Mouse (Mus musculus): ENCODE measurements around the gene Clec12b.
A peak's percentile ranks its signal among the peaks of the same experiment; 100 is the strongest.
"Not testable (repeated sequence)": the region's sequence is repeated elsewhere in the genome, so short reads cannot be mapped to it uniquely, and the experiment has no call there.

The Clec12b gene

GRCm38 (mm10) chr6:129369374-129370132, 16.1 kb downstream of the Clec12b start:
- DNase-seq = no peak

- DNase-seq = peak; percentile 73 to 84
Observed at GRCm38 (mm10) chr6:129365959-129366359, 19.7 kb downstream of the Clec12b start.

- DNase-seq = no peak
Observed at GRCm38 (mm10) chr6:129363942-129364341, 21.7 kb downstream of the Clec12b start.

GRCm38 (mm10) chr6:129359515-129359914, 26.2 kb downstream of the Clec12b start:
- no peak for DNase-seq

- DNase-seq = no peak
Observed at GRCm38 (mm10) chr6:129356430-129356829, 29.2 kb downstream of the Clec12b start.

GRCm38 (mm10) chr6:129355774-129356173, 29.9 kb downstream of the Clec12b start:
- no peak for DNase-seq

- no peak for DNase-seq
Observed at GRCm38 (mm10) chr6:129351091-129351490, 34.6 kb downstream of the Clec12b start.

GRCm38 (mm10) chr6:129349524-129350352, 35.9 kb downstream of the Clec12b start:
- DNase-seq = no peak

GRCm38 (mm10) chr6:129344408-129344807, 41.3 kb downstream of the Clec12b start:
- no peak for DNase-seq

GRCm38 (mm10) chr6:129342391-129342790, 43.3 kb downstream of the Clec12b start, which contains the start of gene Clec12a:
Gene Clec12a, plus strand, starts transcription at chr6:129342691.
- not testable (repeated sequence) for DNase-seq

- DNase-seq = no peak
Observed at GRCm38 (mm10) chr6:129337751-129338150, 47.9 kb downstream of the Clec12b start.

GRCm38 (mm10) chr6:129333674-129334078, 52.0 kb downstream of the Clec12b start:
- DNase-seq = peak; percentile 65 to 72

- no peak for DNase-seq
Observed at GRCm38 (mm10) chr6:129331610-129332009, 54.1 kb downstream of the Clec12b start, which contains the start of gene 4922502D21Rik. Gene 4922502D21Rik, minus strand, starts transcription at chr6:129331796.

- peak; percentile 43 to 50 for DNase-seq
Observed at GRCm38 (mm10) chr6:129326568-129327150, 59.0 kb downstream of the Clec12b start.

- peak; percentile 4 to 5 for DNase-seq
Observed at GRCm38 (mm10) chr6:129326016-129326415, 59.7 kb downstream of the Clec12b start.
